Mouse (Mus musculus) megakaryocyte, embryonic 14.5 days (primary cell): ENCODE measurements around the gene Shmt2.

Source experiments
- FLI1 ChIP-seq: IDR thresholded peaks from 2 replicates; pipeline ENCODE4 v1.6.1; 2012; ENCODE audit warnings: low read length, inconsistent platforms, mixed read lengths
- GATA1 ChIP-seq: IDR thresholded peaks from 3 replicates; pipeline ENCODE4 v1.6.1; 2012; ENCODE audit warnings: mixed read lengths, low read length, inconsistent platforms, borderline replicate concordance

GRCm38 (mm10) chr10:127561145-127561544 lies 38.9 kb upstream of the Shmt2 start:
- no peak for TF ChIP-seq GATA1
- no peak for TF ChIP-seq FLI1
